25 mouse cellular contexts compared by ENCODE assay signal in the genomic region with DNA sequence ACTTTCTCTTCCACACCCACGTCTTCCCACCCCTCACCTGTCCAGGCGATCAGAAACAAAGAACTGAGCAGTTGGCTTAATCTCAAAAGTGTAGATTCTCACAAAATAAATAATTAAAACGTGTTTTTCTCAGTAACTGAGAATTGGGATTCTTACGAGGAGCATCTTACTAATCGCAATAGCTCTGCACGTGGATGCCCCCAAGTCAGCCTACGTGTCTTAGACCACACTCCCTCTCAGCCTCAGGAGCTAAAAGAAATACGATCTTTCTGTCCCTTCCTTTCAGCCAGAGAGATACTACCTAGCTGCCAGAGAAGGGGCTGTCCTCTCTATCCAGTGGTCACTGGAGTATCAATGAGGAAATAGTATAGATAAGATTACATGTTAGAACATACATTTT.
"Had no signal": no experiment of that assay in that cellular context is flagged by ENCODE, and none has a peak within 500 bp of the region (broad histone marks: within the 10 kb centered on the region; RNA-seq: fewer than 3 reads in every experiment).

No protein-coding gene starts in this region.

- H3K36me3 ChIP-seq: heart, embryonic 13.5 days; heart, embryonic 15.5 days; hindbrain, embryonic 13.5 days; hindbrain, embryonic 15.5 days; kidney, embryonic 15.5 days; limb, embryonic 10.5 days; limb, embryonic 12.5 days; liver, embryonic 13.5 days; liver, embryonic 15.5 days had no signal

- H3K27ac ChIP-seq: heart, adult 2 months; heart, embryonic 13.5 days; heart, embryonic 15.5 days; hindbrain, embryonic 13.5 days; hindbrain, embryonic 15.5 days; hindbrain, postnatal 0 days; kidney, embryonic 15.5 days; kidney, postnatal 0 days; limb, embryonic 10.5 days; limb, embryonic 12.5 days; liver, embryonic 13.5 days had no signal

- H3K9ac ChIP-seq: heart, embryonic 13.5 days; heart, embryonic 15.5 days; hindbrain, embryonic 13.5 days; hindbrain, embryonic 15.5 days; kidney, embryonic 15.5 days; limb, embryonic 12.5 days; liver, embryonic 13.5 days; liver, embryonic 15.5 days had no signal

- H3K27me3 ChIP-seq: heart, embryonic 13.5 days; heart, embryonic 15.5 days; hindbrain, embryonic 13.5 days; hindbrain, embryonic 15.5 days; kidney, embryonic 15.5 days; limb, embryonic 12.5 days; liver, embryonic 13.5 days; liver, embryonic 15.5 days had no signal

- H3K4me3 ChIP-seq: gastrocnemius, adult 2 months; heart, adult 2 months; heart, embryonic 13.5 days; heart, embryonic 15.5 days; hindbrain, embryonic 13.5 days; hindbrain, embryonic 15.5 days; kidney, embryonic 15.5 days; limb, embryonic 10.5 days; limb, embryonic 12.5 days; liver, embryonic 13.5 days; liver, embryonic 15.5 days had no signal

- H3K9me3 ChIP-seq: heart, embryonic 13.5 days; heart, embryonic 15.5 days; hindbrain, embryonic 13.5 days; hindbrain, embryonic 15.5 days; kidney, embryonic 15.5 days; limb, embryonic 10.5 days; limb, embryonic 12.5 days; liver, embryonic 13.5 days; liver, embryonic 15.5 days had no signal

- DNase-seq: gastrocnemius, adult 2 months; gastrocnemius, postnatal 10 days; gastrocnemius, postnatal 25 days; heart, adult 2 months; heart, postnatal 14 days; heart, postnatal 36 days; kidney, adult 11 months; kidney, adult 2 months; kidney, adult 9 months; kidney, postnatal 25 days; kidney, postnatal 4 days; liver; liver, embryonic 13.5 days had no signal

- H3K4me2 ChIP-seq: heart, embryonic 11.5 days; heart, embryonic 13.5 days; heart, embryonic 15.5 days; hindbrain, embryonic 13.5 days; hindbrain, embryonic 15.5 days; kidney, embryonic 15.5 days; limb, embryonic 12.5 days; liver, embryonic 11.5 days; liver, embryonic 13.5 days; liver, embryonic 15.5 days had no signal
